Mouse (Mus musculus) heart, embryonic 13.5 days (tissue): ENCODE data around the gene Tst. TPM values are rescaled to one million over a fixed set of nuclear protein-coding genes. Genes with fewer than 3 reads are reported as not detected.
A peak's percentile ranks its signal among the peaks of the same experiment; 100 is the strongest.

ENCODE experiments used
- ATAC-seq: fragments of 200-750 bp; cut with Nextera tagmentation; 2 replicates; pipeline ENCODE4 v1.8.0; 2017; ENCODE audit warnings: moderate TSS enrichment; ENCODE audit not compliant: insufficient number of reproducible peaks, low FRiP score, low TSS enrichment; ENCODE audit errors: extremely low read depth
- H3K27ac ChIP-seq: fragments of 300-500 bp; sonication (generic); replicated peaks from 2 replicates; pipeline ENCODE4 v1.5.1; 2015; ENCODE audit warnings: moderate library complexity, mild to moderate bottlenecking, inconsistent platforms
- H3K27me3 ChIP-seq: fragments of 300-500 bp; sonication (generic); replicated peaks from 2 replicates; pipeline ENCODE4 v1.6.1; 2015; ENCODE audit warnings: mild to moderate bottlenecking, inconsistent platforms
- H3K36me3 ChIP-seq: fragments of 300-500 bp; sonication (generic); 2 replicates; pipeline ENCODE4 v1.6.1; 2015; ENCODE audit warnings: mild to moderate bottlenecking, inconsistent platforms
- H3K4me1 ChIP-seq: fragments of 300-500 bp; sonication (generic); 2 replicates; pipeline ENCODE4 v1.6.1; 2015; ENCODE audit warnings: inconsistent platforms
- H3K4me2 ChIP-seq: fragments of 300-500 bp; sonication (generic); 2 replicates; pipeline ENCODE4 v1.6.1; 2015; ENCODE audit warnings: inconsistent platforms, mild to moderate bottlenecking, moderate library complexity
- H3K4me3 ChIP-seq: fragments of 300-500 bp; sonication (generic); 2 replicates; pipeline ENCODE4 v1.5.1; 2015; ENCODE audit warnings: moderate library complexity, mild to moderate bottlenecking, inconsistent platforms
- H3K9ac ChIP-seq: fragments of 300-500 bp; sonication (generic); 2 replicates; pipeline ENCODE4 v1.6.1; 2015; ENCODE audit warnings: inconsistent platforms, mild to moderate bottlenecking, moderate library complexity
- H3K9me3 ChIP-seq: fragments of 300-500 bp; sonication (generic); 2 replicates; pipeline ENCODE4 v1.6.1; 2016; ENCODE audit warnings: inconsistent platforms
- WGBS: fragments of 180-500 bp; shearing (Covaris S2); methylation state at CpG from one replicate; pipeline ENCODE4 v1.1.7; 2015; ENCODE audit warnings: mixed read lengths; 5-methylcytosine and 5-hydroxymethylcytosine counted together
- polyA plus RNA-seq: library from polyadenylated mRNA; unstranded; fragments of >200 nt; fragmentation: Nextera tagmentation; extraction: Ambion mirVana; gene quantifications from 2 replicates; pipeline ENCODE4 v1.2.1, GENCODE M21; 2015

The Tst gene
- 12.2 and 14.2 TPM in 2 replicates for polyA plus RNA-seq

GRCm38 (mm10) chr15:78405517-78406211 lies at the start of gene Tst:
TSS of gene Tst (minus strand) at chr15:78405907.
- H3K4me3 ChIP-seq: peak within 1 kb of the TSS; percentile 82
- ATAC-seq: peak; percentile 51
- 3% methylated on average over 34 of the region's 34 CpGs for WGBS
- peak within 1 kb of the TSS; percentile 97 for H3K4me2 ChIP-seq
- peak within 1 kb of the TSS; percentile 97 for H3K27ac ChIP-seq
- no peaks in the 10 kb centered on the region for H3K9me3 ChIP-seq
- H3K4me1 ChIP-seq: peaks cover 74% of the 10 kb centered on the region
- H3K9ac ChIP-seq: peak within 1 kb of the TSS; percentile 88
- H3K36me3 ChIP-seq: no peaks in the 10 kb centered on the region
- H3K27me3 ChIP-seq: peaks cover 30% of the 10 kb centered on the region

DNA sequence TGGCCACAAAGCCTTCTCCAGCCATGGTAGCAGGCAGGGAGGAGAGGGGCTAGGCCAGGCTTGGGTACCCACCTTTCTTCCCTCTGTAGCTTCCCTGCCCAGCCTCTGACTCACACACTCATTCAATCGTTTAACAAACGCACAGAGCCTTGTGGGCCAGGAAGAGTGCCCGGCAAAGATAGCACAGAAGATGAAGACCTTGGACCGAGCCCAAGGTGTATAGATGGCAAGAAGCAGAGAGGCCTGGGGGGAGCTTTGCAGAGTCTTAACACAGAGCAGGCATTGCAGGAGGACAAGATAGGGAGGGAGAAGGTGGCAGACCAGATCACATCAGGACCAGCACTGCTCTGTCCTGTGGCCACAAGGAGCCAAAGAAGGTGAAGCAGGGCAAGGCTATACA lies 49.5 kb upstream of the Tst start:
- 47% methylated on average over 4 of the region's 4 CpGs for WGBS
- H3K4me3 ChIP-seq: no peak overlapping the region
- no peaks in the 10 kb centered on the region for H3K36me3 ChIP-seq
- peak overlapping the region; percentile 11; the same call in 1 of the 2 replicates for H3K9ac ChIP-seq
- no peak overlapping the region for H3K27ac ChIP-seq
- peaks cover 19% of the 10 kb centered on the region for H3K4me1 ChIP-seq
- ATAC-seq: no peak
- no peaks in the 10 kb centered on the region for H3K27me3 ChIP-seq
- H3K4me2 ChIP-seq: no peak overlapping the region
- H3K9me3 ChIP-seq: no peaks in the 10 kb centered on the region

GRCm38 (mm10) chr15:78452929-78453328 lies 47.2 kb upstream of the Tst start:
- Histone ChIP-seq H3K4me2 (no peak overlapping the region), H3K4me3 (no peak overlapping the region), H3K27ac (no peak overlapping the region), H3K27me3 (no peaks in the 10 kb centered on the region), H3K9me3 (no peaks in the 10 kb centered on the region), H3K9ac (no peak overlapping the region), H3K4me1 (peaks cover 38% of the 10 kb centered on the region), H3K36me3 (no peaks in the 10 kb centered on the region)
- WGBS: 62% methylated on average over 3 of the region's 3 CpGs
- no peak for ATAC-seq

- no peak overlapping the region for H3K4me3 ChIP-seq
- no peak for ATAC-seq
- no peaks in the 10 kb centered on the region for H3K9me3 ChIP-seq
- H3K27ac ChIP-seq: no peak overlapping the region
- 59% methylated on average over 2 of the region's 2 CpGs for WGBS
- H3K36me3 ChIP-seq: no peaks in the 10 kb centered on the region
- no peak overlapping the region for H3K9ac ChIP-seq
- H3K4me1 ChIP-seq: peaks cover 47% of the 10 kb centered on the region
- no peaks in the 10 kb centered on the region for H3K27me3 ChIP-seq
- no peak overlapping the region for H3K4me2 ChIP-seq
Observed at GRCm38 (mm10) chr15:78451201-78451600, 45.5 kb upstream of the Tst start.

DNA sequence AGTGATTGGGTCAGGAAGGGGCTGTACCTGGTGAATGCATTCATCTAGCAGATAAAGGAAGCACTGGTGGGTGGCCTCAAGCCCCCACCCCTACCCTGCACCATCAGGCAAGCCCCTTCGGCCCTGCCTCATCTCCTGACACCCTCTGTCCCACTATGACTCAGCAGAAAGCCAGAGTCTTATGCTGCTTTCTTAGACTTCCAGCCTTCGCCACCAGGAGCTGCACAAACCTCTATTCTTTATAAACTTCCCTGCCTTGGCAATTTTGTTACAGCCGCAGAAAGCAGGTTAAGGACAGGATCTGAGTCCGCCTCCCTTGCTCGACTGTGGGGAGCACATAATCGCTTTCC lies 44.7 kb upstream of the Tst start:
- ATAC-seq: 0 out of 2 replicates have a peak, but pooled peaks have one; percentile 7
- Histone ChIP-seq H3K36me3 (no peaks in the 10 kb centered on the region), H3K9me3 (no peaks in the 10 kb centered on the region), H3K9ac (no peak overlapping the region), H3K4me3 (no peak overlapping the region), H3K27me3 (no peaks in the 10 kb centered on the region), H3K4me1 (peaks cover 47% of the 10 kb centered on the region), H3K4me2 (no peak overlapping the region), H3K27ac (peak overlapping the region; percentile 87)
- 81% methylated on average over 6 of the region's 6 CpGs for WGBS

DNA sequence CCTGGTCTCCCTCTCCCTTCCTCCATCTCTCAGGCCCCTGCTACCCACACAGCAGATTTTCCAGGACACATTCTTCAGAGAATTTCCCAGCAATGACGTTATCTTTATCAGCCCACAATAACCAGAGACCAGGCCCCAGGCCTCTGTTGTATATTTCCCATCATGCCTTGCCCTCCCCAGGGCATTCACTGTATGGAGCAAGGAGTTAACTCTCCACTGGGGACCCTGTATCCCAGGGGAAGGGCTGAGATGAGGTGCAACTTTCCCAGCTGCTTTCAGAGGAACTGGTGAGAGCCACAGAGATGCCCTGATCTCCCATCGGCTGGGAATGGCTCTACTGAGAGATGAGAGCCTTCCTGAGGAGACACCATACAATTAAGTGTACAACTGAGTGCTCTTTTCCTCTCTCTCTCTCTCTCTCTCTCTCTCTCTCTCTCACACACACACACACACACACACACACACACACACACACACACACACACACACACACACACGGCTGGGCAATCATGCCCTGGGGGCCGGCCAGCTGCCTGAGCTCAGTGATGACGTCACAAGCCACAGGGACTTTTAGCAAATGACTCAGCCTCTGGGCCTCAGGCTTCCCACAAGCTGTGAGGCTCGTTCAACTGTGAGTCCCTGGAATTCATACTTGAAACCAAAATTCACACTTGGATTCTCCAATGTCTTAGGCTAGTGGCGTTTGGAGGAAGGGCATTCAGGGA lies 44.1 kb upstream of the Tst start:
- no peaks in the 10 kb centered on the region for H3K9me3 ChIP-seq
- WGBS: 15% methylated on average over 7 of the region's 7 CpGs
- H3K4me3 ChIP-seq: no peak overlapping the region
- no peaks in the 10 kb centered on the region for H3K36me3 ChIP-seq
- ATAC-seq: peak; percentile 51
- no peaks in the 10 kb centered on the region for H3K27me3 ChIP-seq
- peaks cover 41% of the 10 kb centered on the region for H3K4me1 ChIP-seq
- peak overlapping the region; percentile 7; the same call in 1 of the 2 replicates for H3K4me2 ChIP-seq
- peak overlapping the region; percentile 87 for H3K27ac ChIP-seq
- H3K9ac ChIP-seq: peak overlapping the region; percentile 78

DNA sequence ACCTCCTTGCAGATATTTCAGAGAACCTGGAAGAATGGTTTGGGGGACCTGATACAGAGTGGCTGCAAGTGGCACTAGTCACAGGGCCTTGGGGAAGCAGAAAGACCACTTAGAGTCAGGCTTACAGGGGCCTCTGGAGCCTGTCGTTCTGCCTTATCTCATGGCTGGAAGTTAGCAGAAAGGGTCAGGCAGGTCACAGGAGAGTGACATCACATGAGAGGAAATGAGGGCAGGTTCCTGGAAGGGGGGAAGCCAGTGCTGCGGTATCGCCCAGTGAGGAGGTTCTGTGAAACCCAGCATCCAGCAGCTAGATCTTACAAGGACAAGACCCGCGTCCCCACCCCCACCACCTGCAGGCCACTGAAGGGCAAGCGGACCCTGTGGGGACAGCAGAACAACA lies 43.4 kb upstream of the Tst start:
- no peak for ATAC-seq

DNA sequence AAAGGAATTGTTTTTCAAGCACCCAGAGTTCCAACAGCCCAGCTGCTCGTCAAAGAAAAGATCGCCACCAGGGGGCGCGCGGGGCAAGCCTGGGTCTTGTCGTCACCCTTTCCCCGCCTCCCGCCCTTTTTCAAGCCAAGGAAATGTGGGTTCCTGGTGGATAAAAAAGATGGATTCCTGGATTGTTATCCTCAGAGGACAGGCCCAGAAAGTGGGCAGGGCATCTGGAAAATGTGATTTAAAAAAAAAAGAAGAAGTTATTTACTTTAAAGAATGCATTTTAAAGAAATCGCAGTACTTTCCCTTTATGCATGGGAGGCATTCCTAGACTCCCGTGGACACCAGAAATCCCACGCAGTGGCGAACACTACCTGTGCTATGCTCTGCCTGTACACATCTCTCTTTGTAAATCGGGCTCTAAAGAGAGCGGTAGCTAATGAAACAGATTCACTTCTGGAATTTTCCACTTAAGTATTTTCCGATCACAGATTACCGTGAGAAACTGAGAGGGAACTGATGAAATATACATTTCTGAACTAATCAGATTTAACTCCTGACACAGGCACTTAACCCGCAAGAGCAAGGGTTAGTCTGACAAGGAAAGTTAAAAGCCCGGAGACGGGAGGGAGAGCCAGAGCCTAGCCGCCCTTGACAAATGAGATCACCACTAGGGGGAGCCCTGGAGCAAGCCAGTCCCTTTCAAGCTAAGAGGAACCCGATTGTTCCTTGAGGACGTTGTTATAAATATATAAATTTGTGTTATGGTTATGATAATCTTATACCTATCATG lies 42.2 kb upstream of the Tst start:
- no peak for ATAC-seq
- Histone ChIP-seq H3K9ac (peak overlapping the region; percentile 78), H3K27me3 (peaks cover 9% of the 10 kb centered on the region; the same call in 1 of the 2 replicates), H3K4me1 (peaks cover 51% of the 10 kb centered on the region), H3K27ac (peak overlapping the region; percentile 87), H3K9me3 (no peaks in the 10 kb centered on the region), H3K36me3 (no peaks in the 10 kb centered on the region), H3K4me3 (peak overlapping the region; percentile 45), H3K4me2 (peak overlapping the region; percentile 75)
- WGBS: under 1% methylated on average over 22 of the region's 22 CpGs

More for the DNA sequence above, 43.4 kb upstream of the Tst start:
- no peaks in the 10 kb centered on the region for H3K27me3 ChIP-seq
- H3K9ac ChIP-seq: peak overlapping the region; percentile 78
- peaks cover 42% of the 10 kb centered on the region for H3K4me1 ChIP-seq
- H3K4me3 ChIP-seq: no peak overlapping the region
- H3K36me3 ChIP-seq: no peaks in the 10 kb centered on the region
- H3K4me2 ChIP-seq: 0 out of 2 replicates have a peak overlapping the region, but pooled peaks have one; percentile 7
- no peaks in the 10 kb centered on the region for H3K9me3 ChIP-seq
- peak overlapping the region; percentile 87 for H3K27ac ChIP-seq
- 37% methylated on average over 6 of the region's 6 CpGs for whole genome bisulfite sequencing

DNA sequence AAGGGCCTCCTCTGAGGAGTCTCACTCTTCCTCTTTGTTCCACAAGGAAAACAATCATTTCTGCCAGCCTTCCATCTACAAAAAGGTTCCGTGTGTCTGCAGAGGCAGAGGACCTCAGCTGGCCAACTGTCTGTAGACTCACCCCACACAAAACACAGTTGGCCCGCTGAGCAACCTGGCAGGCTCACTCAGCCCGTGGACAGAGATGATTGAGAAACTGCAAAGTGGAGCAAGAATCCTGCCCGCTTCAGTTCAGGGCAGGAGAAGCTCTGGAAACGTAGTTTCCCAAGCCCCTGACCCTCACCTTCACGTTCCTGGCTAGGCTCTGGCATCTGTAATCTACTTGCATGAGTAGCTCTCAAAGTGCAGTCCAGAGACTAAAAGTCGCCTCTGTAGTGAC lies 41.4 kb upstream of the Tst start:
- Histone ChIP-seq H3K9ac (peak overlapping the region; percentile 59), H3K27ac (peak overlapping the region; percentile 53; the same call in 1 of the 2 replicates)
- ATAC-seq: no peak

GRCm38 (mm10) chr15:78443857-78444256 lies 38.1 kb upstream of the Tst start:
- H3K4me1 ChIP-seq: peaks cover 54% of the 10 kb centered on the region
- peaks cover 14% of the 10 kb centered on the region; the same call in 1 of the 2 replicates for H3K27me3 ChIP-seq
- no peak overlapping the region for H3K27ac ChIP-seq
- H3K9ac ChIP-seq: no peak overlapping the region; the same call in 1 of the 2 replicates
- H3K4me2 ChIP-seq: no peak overlapping the region
- ATAC-seq: no peak
- no peak overlapping the region for H3K4me3 ChIP-seq
- H3K9me3 ChIP-seq: no peaks in the 10 kb centered on the region
- WGBS: 42% methylated on average over 6 of the region's 6 CpGs
- H3K36me3 ChIP-seq: no peaks in the 10 kb centered on the region

More for the DNA sequence above, 41.4 kb upstream of the Tst start:
- no peak overlapping the region for H3K4me3 ChIP-seq
- no peaks in the 10 kb centered on the region for H3K36me3 ChIP-seq
- H3K4me2 ChIP-seq: no peak overlapping the region
- peaks cover 11% of the 10 kb centered on the region; the same call in 1 of the 2 replicates for H3K27me3 ChIP-seq
- peaks cover 51% of the 10 kb centered on the region for H3K4me1 ChIP-seq
- no peaks in the 10 kb centered on the region for H3K9me3 ChIP-seq
- 37% methylated on average over 7 of the region's 7 CpGs for WGBS

GRCm38 (mm10) chr15:78442231-78442630 lies 36.5 kb upstream of the Tst start:
- H3K4me2 ChIP-seq: no peak overlapping the region
- H3K9me3 ChIP-seq: no peaks in the 10 kb centered on the region
- ATAC-seq: no peak
- H3K4me3 ChIP-seq: no peak overlapping the region
- H3K36me3 ChIP-seq: no peaks in the 10 kb centered on the region
- peaks cover 61% of the 10 kb centered on the region for H3K4me1 ChIP-seq
- peaks cover 16% of the 10 kb centered on the region; the same call in 1 of the 2 replicates for H3K27me3 ChIP-seq
- no peak overlapping the region for H3K27ac ChIP-seq
- no peak overlapping the region for H3K9ac ChIP-seq
- WGBS: 81% methylated on average over 19 of the region's 19 CpGs
